Mouse (Mus musculus): ENCODE results near the gene 4933402J07Rik. TPM values are rescaled to one million over a fixed set of nuclear protein-coding genes. Genes with fewer than 3 reads are reported as not detected.

The 4933402J07Rik gene
- polyA plus RNA-seq, 1 experiment: 0.15 TPM

GRCm38 (mm10) chr8:87629656-87630055 lies 66.0 kb downstream of the 4933402J07Rik start:
- Histone ChIP-seq H3K4me1 (ENCODE audit: control insufficient read depth, insufficient read depth, low read length) (no peaks in the 10 kb centered on the region), H3K4me3 (replicated peaks; ENCODE audit: insufficient read depth, low read depth, low read length) (no peak overlapping the region), H3K27me3 (ENCODE audit: control insufficient read depth, insufficient read depth, low read length) (no peaks in the 10 kb centered on the region), H3K27ac (ENCODE audit: insufficient read depth, low read length) (no peak overlapping the region)
- 83% methylated on average over 6 of the region's 6 CpGs for WGBS
- TF ChIP-seq POLR2A (IDR thresholded peaks at IDR 0.05; ENCODE audit: borderline replicate concordance, insufficient read depth, low read length) (no peak), CTCF (IDR thresholded peaks at IDR 0.05; ENCODE audit: borderline replicate concordance, insufficient read depth, low read depth, low read length) (no peak)
- no peak for DNase-seq

- H3K4me3 ChIP-seq (replicated peaks; ENCODE audit: insufficient read depth, low read depth, low read length): no peak overlapping the region
- no peak for TF ChIP-seq CTCF (IDR thresholded peaks at IDR 0.05; ENCODE audit: borderline replicate concordance, insufficient read depth, low read depth, low read length)
- no peak for TF ChIP-seq POLR2A (IDR thresholded peaks at IDR 0.05; ENCODE audit: borderline replicate concordance, insufficient read depth, low read length)
- H3K27ac ChIP-seq (ENCODE audit: insufficient read depth, low read length): no peak overlapping the region
- DNase-seq: no peak
- H3K4me1 ChIP-seq (ENCODE audit: control insufficient read depth, insufficient read depth, low read length): no peaks in the 10 kb centered on the region
- WGBS: 90% methylated on average over 7 of the region's 7 CpGs
- no peaks in the 10 kb centered on the region for H3K27me3 ChIP-seq (ENCODE audit: control insufficient read depth, insufficient read depth, low read length)
Observed at GRCm38 (mm10) chr8:87631776-87632175, 68.1 kb downstream of the 4933402J07Rik start.

GRCm38 (mm10) chr8:87636226-87636742 lies 72.6 kb downstream of the 4933402J07Rik start:
- H3K4me1 ChIP-seq (ENCODE audit: control insufficient read depth, insufficient read depth, low read length): no peaks in the 10 kb centered on the region
- TF ChIP-seq POLR2A (IDR thresholded peaks at IDR 0.05; ENCODE audit: borderline replicate concordance, insufficient read depth, low read length) (no peak), CTCF (IDR thresholded peaks at IDR 0.05; ENCODE audit: borderline replicate concordance, insufficient read depth, low read depth, low read length) (no peak)
- no peak for DNase-seq
- no peaks in the 10 kb centered on the region for H3K27me3 ChIP-seq (ENCODE audit: control insufficient read depth, insufficient read depth, low read length)
- 80% methylated on average over 11 of the region's 11 CpGs for WGBS
- no peak overlapping the region for H3K27ac ChIP-seq (ENCODE audit: insufficient read depth, low read length)
- no peak overlapping the region for H3K4me3 ChIP-seq (replicated peaks; ENCODE audit: insufficient read depth, low read depth, low read length)

Other genes starting within 250 kb of the 4933402J07Rik start
- gene Cbln1, start 91.2 kb upstream of the 4933402J07Rik start, polyA plus RNA-seq (2012; rRNA removed): 886 and 1,066 TPM in 2 replicates

All from cerebellum, adult 2 months (tissue).